Mouse (Mus musculus) v-Abl transformed pro-B cells (cell line): ENCODE results near the gene Pelp1.
"Not testable (repeated sequence)": the region's sequence is repeated elsewhere in the genome, so short reads cannot be mapped to it uniquely, and the experiment has no call there.

Source experiments
- in situ Hi-C, 2 experiments: fragments of 400-800 bp; cut with MboI; formaldehyde crosslinking; loops; one replicate each; pipeline ENCODE4 v1.15.1; 2025; ENCODE audit not compliant: unreplicated experiment in 2 of 2

Gene Pelp1

GRCm38 (mm10) chr11:70431574-70431973 lies 21.7 kb upstream of the Pelp1 start:
- in situ Hi-C loops, result loop anchor here (5.0 kb wide), 2 partner anchors 76 to 176 kb away; partner anchors contain the start of gene Tm4sf5 (in 2 of the 2)

GRCm38 (mm10) chr11:70426598-70426997 lies 16.8 kb upstream of the Pelp1 start:
- in situ Hi-C loops, result not testable (repeated sequence)

- in situ Hi-C loops, result loop anchor here (10.0 kb wide), 3 partner anchors 205 to 635 kb away; no protein-coding TSS in a partner anchor
Measured at GRCm38 (mm10) chr11:70419486-70419885, 9.7 kb upstream of the Pelp1 start.

GRCm38 (mm10) chr11:70418199-70418598 lies 8.4 kb upstream of the Pelp1 start:
- in situ Hi-C loops, result loop anchor here (10.0 kb wide), 3 partner anchors 207 to 637 kb away; no protein-coding TSS in a partner anchor

GRCm38 (mm10) chr11:70413961-70414360 lies 4.1 kb upstream of the Pelp1 start:
- in situ Hi-C loops, result loop anchor here (10.0 kb wide), 3 partner anchors 211 to 641 kb away; no protein-coding TSS in a partner anchor

- in situ Hi-C loops, result loop anchor here (10.0 kb wide), 3 partner anchors 212 to 642 kb away; no protein-coding TSS in a partner anchor
Measured at GRCm38 (mm10) chr11:70412591-70412990, 2.8 kb upstream of the Pelp1 start.

GRCm38 (mm10) chr11:70410297-70410643 lies 439 bp upstream of the Pelp1 start:
- in situ Hi-C loops, result loop anchor here (10.0 kb wide), 3 partner anchors 215 to 645 kb away; no protein-coding TSS in a partner anchor

GRCm38 (mm10) chr11:70403598-70403997 lies 6.2 kb downstream of the Pelp1 start:
- in situ Hi-C loops, result no loop called here

- in situ Hi-C loops, result no loop called here
Measured at GRCm38 (mm10) chr11:70389421-70389820, 20.4 kb downstream of the Pelp1 start.

GRCm38 (mm10) chr11:70387436-70387835 lies 22.4 kb downstream of the Pelp1 start:
- in situ Hi-C loops, result no loop called here

GRCm38 (mm10) chr11:70384136-70384535 lies 25.7 kb downstream of the Pelp1 start:
- in situ Hi-C loops, result no loop called here

- in situ Hi-C loops, result no loop called here
Measured at GRCm38 (mm10) chr11:70381330-70381729, 28.5 kb downstream of the Pelp1 start.

GRCm38 (mm10) chr11:70380478-70381005 lies 29.3 kb downstream of the Pelp1 start:
- in situ Hi-C loops, result no loop called here

GRCm38 (mm10) chr11:70376054-70376453 lies 33.8 kb downstream of the Pelp1 start:
- in situ Hi-C loops, result no loop called here

- in situ Hi-C loops, result no loop called here
Measured at GRCm38 (mm10) chr11:70374302-70374701, 35.5 kb downstream of the Pelp1 start.

- in situ Hi-C loops, result no loop called here
Measured at GRCm38 (mm10) chr11:70372849-70373557, 36.8 kb downstream of the Pelp1 start.

GRCm38 (mm10) chr11:70372396-70372795 lies 37.4 kb downstream of the Pelp1 start:
- in situ Hi-C loops, result no loop called here

- in situ Hi-C loops, result not testable (repeated sequence)
Measured at GRCm38 (mm10) chr11:70368626-70369025, 41.2 kb downstream of the Pelp1 start.

GRCm38 (mm10) chr11:70367701-70368100 lies 42.1 kb downstream of the Pelp1 start:
- in situ Hi-C loops, result not testable (repeated sequence)

- in situ Hi-C loops, result no loop called here
Measured at GRCm38 (mm10) chr11:70351868-70352267, 58.0 kb downstream of the Pelp1 start, which contains the start of gene Alox15. Gene Alox15, minus strand, starts transcription at chr11:70352031.

GRCm38 (mm10) chr11:70348630-70349029 lies 61.2 kb downstream of the Pelp1 start:
- in situ Hi-C loops, result loop anchor here in 1 of 2 experiments (25.0 kb wide), 1 partner anchor 286 kb away; the partner anchor contains the start of gene Asgr1

GRCm38 (mm10) chr11:70347861-70348260 lies 62.0 kb downstream of the Pelp1 start:
- in situ Hi-C loops, result loop anchor here in 1 of 2 experiments (25.0 kb wide), 1 partner anchor 286 kb away; the partner anchor contains the start of gene Asgr1
